Mouse (Mus musculus) cerebellum, adult 9-11 months (tissue): ENCODE data around the gene Gm11555.
A peak's percentile ranks its signal among the peaks of the same experiment; 100 is the strongest.
"Not testable (repeated sequence)": the region's sequence is repeated elsewhere in the genome, so short reads cannot be mapped to it uniquely, and the experiment has no call there.

Experiments used
- DNase-seq: peaks from one replicate; pipeline ENCODE4 v3.0.0; 2022

The Gm11555 gene

GRCm38 (mm10) chr11:99650136-99650535 lies at the start of gene Gm11555:
Gene Gm11555, minus strand, starts transcription at chr11:99650236.
- DNase-seq = no peak

GRCm38 (mm10) chr11:99690463-99690862 lies 40.4 kb upstream of the Gm11555 start, which contains the start of gene Gm14190:
Gene Gm14190, minus strand, starts transcription at chr11:99690740.
- DNase-seq = no peak

- not testable (repeated sequence) for DNase-seq
Observed at GRCm38 (mm10) chr11:99685235-99685634, 35.2 kb upstream of the Gm11555 start.

- DNase-seq = no peak
Observed at GRCm38 (mm10) chr11:99683481-99683880, 33.4 kb upstream of the Gm11555 start.

- no peak for DNase-seq
Observed at GRCm38 (mm10) chr11:99665860-99666259, 15.8 kb upstream of the Gm11555 start, which contains the start of gene Krtap4-6. Gene Krtap4-6, minus strand, starts transcription at chr11:99665960.

- DNase-seq = no peak
Observed at GRCm38 (mm10) chr11:99662802-99663201, 12.8 kb upstream of the Gm11555 start.

- DNase-seq = no peak
Observed at GRCm38 (mm10) chr11:99659256-99659655, 9.2 kb upstream of the Gm11555 start.

GRCm38 (mm10) chr11:99658467-99659010 lies 8.5 kb upstream of the Gm11555 start, which contains the start of gene Gm11563:
Gene Gm11563, minus strand, starts transcription at chr11:99658960.
- not testable (repeated sequence) for DNase-seq

- no peak for DNase-seq
Observed at GRCm38 (mm10) chr11:99657051-99657450, 7.0 kb upstream of the Gm11555 start.

- DNase-seq = no peak
Observed at GRCm38 (mm10) chr11:99646444-99646843, 3.6 kb downstream of the Gm11555 start.

- no peak for DNase-seq
Observed at GRCm38 (mm10) chr11:99644351-99644750, 5.7 kb downstream of the Gm11555 start.

- DNase-seq = not testable (repeated sequence)
Observed at GRCm38 (mm10) chr11:99643635-99644139, 6.3 kb downstream of the Gm11555 start, which contains the start of gene Krtap4-7. Gene Krtap4-7, minus strand, starts transcription at chr11:99644089.

GRCm38 (mm10) chr11:99640926-99641325 lies 9.1 kb downstream of the Gm11555 start:
- no peak for DNase-seq

GRCm38 (mm10) chr11:99637086-99637485 lies 12.9 kb downstream of the Gm11555 start:
- no peak for DNase-seq

GRCm38 (mm10) chr11:99634653-99635134 lies 15.3 kb downstream of the Gm11555 start, which contains the start of gene Krtap4-2:
Gene Krtap4-2, minus strand, starts transcription at chr11:99635084.
- no peak for DNase-seq

GRCm38 (mm10) chr11:99633293-99633692 lies 16.7 kb downstream of the Gm11555 start:
- DNase-seq = no peak

- DNase-seq = no peak
Observed at GRCm38 (mm10) chr11:99630890-99631289, 19.1 kb downstream of the Gm11555 start.

- no peak for DNase-seq
Observed at GRCm38 (mm10) chr11:99628138-99628537, 21.9 kb downstream of the Gm11555 start, which contains the start of gene Krtap4-1. Gene Krtap4-1, minus strand, starts transcription at chr11:99628238.

GRCm38 (mm10) chr11:99620335-99620734 lies 29.7 kb downstream of the Gm11555 start, which contains the start of gene Gm11562:
Gene Gm11562, minus strand, starts transcription at chr11:99620435.
- no peak for DNase-seq

- DNase-seq = no peak
Observed at GRCm38 (mm10) chr11:99614796-99615363, 35.2 kb downstream of the Gm11555 start, which contains the start of gene Krtap2-4. Gene Krtap2-4, minus strand, starts transcription at chr11:99614846.

GRCm38 (mm10) chr11:99610089-99610488 lies 39.9 kb downstream of the Gm11555 start, which contains the start of gene Gm11937:
Gene Gm11937, minus strand, starts transcription at chr11:99610189.
- not testable (repeated sequence) for DNase-seq

- peak; percentile 53 for DNase-seq
Observed at GRCm38 (mm10) chr11:99609126-99609525, 40.9 kb downstream of the Gm11555 start.

- DNase-seq = not testable (repeated sequence)
Observed at GRCm38 (mm10) chr11:99603208-99603607, 46.8 kb downstream of the Gm11555 start, which contains the start of gene Gm11938. Gene Gm11938, minus strand, starts transcription at chr11:99603308.
